ENCODE assay signal across 9 mouse cellular contexts in the genomic region with DNA sequence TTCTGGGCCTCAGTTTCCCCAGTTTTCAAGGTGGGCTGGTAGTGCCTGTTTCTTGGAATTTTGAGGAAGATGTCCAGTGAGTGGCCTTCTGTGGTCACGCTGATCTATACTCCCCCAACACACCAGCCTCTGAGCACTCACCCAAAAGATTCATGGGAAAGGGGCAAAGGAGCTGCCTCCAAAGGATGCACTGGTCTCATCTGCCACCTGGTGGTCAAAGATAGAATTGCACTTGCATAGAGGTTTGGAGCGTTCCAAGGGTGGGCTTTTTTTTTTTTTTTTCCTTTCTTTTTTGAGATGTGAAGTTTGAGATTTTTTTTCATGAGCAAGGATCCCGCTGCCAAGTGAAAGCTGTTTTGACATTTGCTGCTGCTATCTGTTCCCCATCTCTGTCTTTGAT. TPM values are rescaled to one million over a fixed set of nuclear protein-coding genes. Genes with fewer than 3 reads are reported as not detected.
A peak's percentile ranks its signal among the peaks of the same experiment; 100 is the strongest.
DNase-seq lines count a peak whose midpoint lies in the region; ATAC-seq and TF ChIP-seq lines count a peak whose summit lies in the region.
"Had no signal": no experiment of that assay in that cellular context is flagged by ENCODE, and none has a peak within 500 bp of the region (broad histone marks: within the 10 kb centered on the region; RNA-seq: fewer than 3 reads in every experiment).

No protein-coding gene starts in this region.

- no peak overlapping the region for H3K4me3 ChIP-seq in hindbrain, embryonic 10.5 days
- H3K4me3 ChIP-seq in hindbrain, embryonic 16.5 days (ENCODE audit: low read length): no peak overlapping the region
- H3K4me3 ChIP-seq in embryonic facial prominence, embryonic 10.5 days: no peak overlapping the region
- H3K4me3 ChIP-seq in hindbrain, postnatal 0 days (ENCODE audit: low read length): no peak overlapping the region
- no peak overlapping the region for H3K4me3 ChIP-seq in limb, embryonic 11.5 days (ENCODE audit: low read depth, low read length)
- no peak overlapping the region for H3K4me3 ChIP-seq in testis, adult 2 months (ENCODE audit: control insufficient read depth, low read depth, low read length)
- H3K4me3 ChIP-seq: limb, embryonic 15.5 days had no signal

- peak; percentile 69 for DNase-seq in hindbrain, embryonic 10.5 days (ENCODE audit: low spot score)
- peak; percentile 53 for DNase-seq in adrenal gland, postnatal 25 days
- peak; percentile 74 for DNase-seq in embryonic facial prominence, embryonic 10.5 days (ENCODE audit: low spot score)
- DNase-seq in hindbrain, postnatal 0 days (ENCODE audit: low spot score): peak; percentile 88
- DNase-seq in limb, embryonic 11.5 days (ENCODE audit: low spot score): peak; percentile 88

- no peak for TF ChIP-seq POLR2A in testis, adult 2 months (IDR thresholded peaks at IDR 0.05; ENCODE audit: control insufficient read depth, low read depth, low read length)

- H3K9ac ChIP-seq in hindbrain, embryonic 16.5 days (ENCODE audit: low read depth, low read length): no peak overlapping the region
- H3K9ac ChIP-seq in hindbrain, postnatal 0 days (replicated peaks; ENCODE audit: low read length): no peak overlapping the region
- H3K9ac ChIP-seq in limb, embryonic 11.5 days (ENCODE audit: low read length): no peak overlapping the region
- H3K9ac ChIP-seq: limb, embryonic 15.5 days had no signal

- 2% methylated on average over 3 of the region's 3 CpGs for WGBS in hindbrain, embryonic 10.5 days
- 0% methylated on average over 3 of the region's 3 CpGs for WGBS in hindbrain, embryonic 16.5 days
- WGBS in embryonic facial prominence, embryonic 10.5 days: 2% methylated on average over 3 of the region's 3 CpGs
- WGBS in hindbrain, postnatal 0 days: 6% methylated on average over 3 of the region's 3 CpGs
- 3% methylated on average over 3 of the region's 3 CpGs for WGBS in limb, embryonic 11.5 days

- H3K4me2 ChIP-seq in hindbrain, embryonic 16.5 days (ENCODE audit: low read length): no peak overlapping the region
- H3K4me2 ChIP-seq in hindbrain, postnatal 0 days (ENCODE audit: low read depth, low read length): no peak overlapping the region
- no peak overlapping the region for H3K4me2 ChIP-seq in limb, embryonic 11.5 days (ENCODE audit: low read depth, severe bottlenecking)
- H3K4me2 ChIP-seq: limb, embryonic 15.5 days had no signal

- no peak; the same call in 1 of the 2 replicates for ATAC-seq in hindbrain, embryonic 16.5 days
- ATAC-seq in hindbrain, postnatal 0 days: peak; percentile 61
- ATAC-seq in limb, embryonic 11.5 days (ENCODE audit: insufficient number of reproducible peaks, low FRiP score, low TSS enrichment, low read depth): no peak
- ATAC-seq in monocyte, adult 5-6 weeks (replicated peaks; ENCODE audit: insufficient number of reproducible peaks, low FRiP score, low TSS enrichment, poor library complexity, severe bottlenecking): 0 out of 2 replicates have a peak, but pooled peaks have one; percentile 47

- H3K36me3 ChIP-seq in hindbrain, embryonic 10.5 days: no peaks in the 10 kb centered on the region
- no peaks in the 10 kb centered on the region for H3K36me3 ChIP-seq in hindbrain, embryonic 16.5 days (ENCODE audit: control insufficient read depth, insufficient read depth, low read length)
- no peaks in the 10 kb centered on the region for H3K36me3 ChIP-seq in embryonic facial prominence, embryonic 10.5 days (replicated peaks)
- no peaks in the 10 kb centered on the region for H3K36me3 ChIP-seq in hindbrain, postnatal 0 days (ENCODE audit: insufficient read depth, low read length)
- no peaks in the 10 kb centered on the region for H3K36me3 ChIP-seq in limb, embryonic 11.5 days (ENCODE audit: control insufficient read depth, insufficient read depth, low read length)
- no peaks in the 10 kb centered on the region for H3K36me3 ChIP-seq in testis, adult 2 months (ENCODE audit: control insufficient read depth, insufficient read depth, low read length)
- H3K36me3 ChIP-seq: limb, embryonic 15.5 days had no signal

- peaks cover 9% of the 10 kb centered on the region; the same call in 1 of the 2 replicates for H3K4me1 ChIP-seq in hindbrain, embryonic 10.5 days (replicated peaks)
- no peaks in the 10 kb centered on the region for H3K4me1 ChIP-seq in hindbrain, embryonic 16.5 days (ENCODE audit: control insufficient read depth, insufficient read depth, low read depth, low read length)
- peaks cover 6% of the 10 kb centered on the region; the same call in 1 of the 2 replicates for H3K4me1 ChIP-seq in embryonic facial prominence, embryonic 10.5 days
- no peaks in the 10 kb centered on the region for H3K4me1 ChIP-seq in hindbrain, postnatal 0 days (ENCODE audit: insufficient read depth, low read length)
- H3K4me1 ChIP-seq in limb, embryonic 11.5 days (ENCODE audit: control insufficient read depth, insufficient read depth, low read length): 0 out of 2 replicates have a peak, but pooled peaks cover 3% of the 10 kb centered on the region
- no peaks in the 10 kb centered on the region; the same call in 1 of the 2 replicates for H3K4me1 ChIP-seq in testis, adult 2 months (ENCODE audit: control insufficient read depth, insufficient read depth, low read length)

- H3K27ac ChIP-seq in hindbrain, embryonic 10.5 days: no peak overlapping the region
- H3K27ac ChIP-seq in hindbrain, embryonic 16.5 days (ENCODE audit: low read depth, low read length): no peak overlapping the region
- H3K27ac ChIP-seq in embryonic facial prominence, embryonic 10.5 days (replicated peaks): no peak overlapping the region
- H3K27ac ChIP-seq in hindbrain, postnatal 0 days: no peak overlapping the region
- H3K27ac ChIP-seq in limb, embryonic 11.5 days (replicated peaks; ENCODE audit: low read depth, low read length): no peak overlapping the region
- H3K27ac ChIP-seq in testis, adult 2 months (ENCODE audit: control insufficient read depth, insufficient read depth, low read depth, low read length): no peak overlapping the region

- TF ChIP-seq CTCF in hindbrain, postnatal 0 days (IDR thresholded peaks at IDR 0.05; ENCODE audit: low read depth): peak; percentile 96
- TF ChIP-seq CTCF in testis, adult 2 months (IDR thresholded peaks at IDR 0.05; ENCODE audit: control insufficient read depth, insufficient read depth, insufficient replicate concordance, low read depth, low read length): peak; percentile 82; the same call in 1 of the 2 replicates

- peaks cover 25% of the 10 kb centered on the region; the same call in 1 of the 2 replicates for H3K27me3 ChIP-seq in hindbrain, embryonic 10.5 days (ENCODE audit: insufficient read depth, poor library complexity, severe bottlenecking)
- H3K27me3 ChIP-seq in hindbrain, embryonic 16.5 days (replicated peaks; ENCODE audit: control insufficient read depth, insufficient read depth, low read length): no peaks in the 10 kb centered on the region
- H3K27me3 ChIP-seq in embryonic facial prominence, embryonic 10.5 days (replicated peaks; ENCODE audit: low read depth, poor library complexity, severe bottlenecking): no peaks in the 10 kb centered on the region
- H3K27me3 ChIP-seq in hindbrain, postnatal 0 days (ENCODE audit: insufficient read depth, low read length): no peaks in the 10 kb centered on the region
- no peaks in the 10 kb centered on the region for H3K27me3 ChIP-seq in limb, embryonic 11.5 days (ENCODE audit: control insufficient read depth, insufficient read depth, low read length)
- no peaks in the 10 kb centered on the region for H3K27me3 ChIP-seq in testis, adult 2 months (ENCODE audit: control insufficient read depth, insufficient read depth, low read length)

- H3K9me3 ChIP-seq in hindbrain, embryonic 10.5 days: no peaks in the 10 kb centered on the region
- no peaks in the 10 kb centered on the region for H3K9me3 ChIP-seq in hindbrain, embryonic 16.5 days (ENCODE audit: control insufficient read depth, low read length)
- no peaks in the 10 kb centered on the region for H3K9me3 ChIP-seq in embryonic facial prominence, embryonic 10.5 days
- no peaks in the 10 kb centered on the region for H3K9me3 ChIP-seq in hindbrain, postnatal 0 days (ENCODE audit: low read length)
- H3K9me3 ChIP-seq in limb, embryonic 11.5 days (ENCODE audit: control insufficient read depth, low read length): no peaks in the 10 kb centered on the region
- H3K9me3 ChIP-seq: limb, embryonic 15.5 days had no signal

RNA-seq across cellular contexts. Expression of gene Slc2a6, which starts 10.8 kb away (rescaled TPM):
- polyA plus RNA-seq in hindbrain, embryonic 10.5 days (2016; fragmentation: Nextera tagmentation; extraction: Ambion mirVana): 2.8 and 3.1 TPM in 2 replicates
- 18.0 and 21.6 TPM in 2 replicates for polyA plus RNA-seq in hindbrain, embryonic 16.5 days (2015; fragmentation: Nextera tagmentation; extraction: Ambion mirVana)
- total RNA-seq in adrenal gland, postnatal 25 days (2021): 0.71 and 0.97 TPM in 2 replicates
- 1.4 and 2.3 TPM in 2 replicates for polyA plus RNA-seq in embryonic facial prominence, embryonic 10.5 days (2016; fragmentation: Nextera tagmentation; extraction: Ambion mirVana)
- 29.2 and 30.9 TPM in 2 replicates for total RNA-seq in hindbrain, postnatal 0 days (2014; rRNA removed)
- 16.7 and 19.2 TPM in 2 replicates for polyA plus RNA-seq in hindbrain, postnatal 0 days (2015; fragmentation: Nextera tagmentation; extraction: Ambion mirVana)
- 0.72 and 1.3 TPM in 2 replicates for polyA plus RNA-seq in limb, embryonic 11.5 days (2014; fragmentation: Nextera tagmentation; extraction: Ambion mirVana)
- total RNA-seq in monocyte, adult 5-6 weeks (2017): 41.1 to 70.7 TPM (median 48.4 TPM) in 3 replicates
- polyA plus RNA-seq in testis, adult 2 months (2012; rRNA removed): 0.25 and 0.32 TPM in 2 replicates

RNA-seq across cellular contexts. Expression of gene Cacfd1, which starts 28.9 kb away (rescaled TPM):
- polyA plus RNA-seq in hindbrain, embryonic 10.5 days (2016; fragmentation: Nextera tagmentation; extraction: Ambion mirVana): 93.2 and 96.9 TPM in 2 replicates
- 103 TPM in 2 replicates for polyA plus RNA-seq in hindbrain, embryonic 16.5 days (2015; fragmentation: Nextera tagmentation; extraction: Ambion mirVana)
- total RNA-seq in adrenal gland, postnatal 25 days (2021): 47.5 and 53.5 TPM in 2 replicates
- 91.0 and 97.4 TPM in 2 replicates for polyA plus RNA-seq in embryonic facial prominence, embryonic 10.5 days (2016; fragmentation: Nextera tagmentation; extraction: Ambion mirVana)
- total RNA-seq in hindbrain, postnatal 0 days (2014; rRNA removed): 50.1 and 50.4 TPM in 2 replicates
- 89.1 and 90.6 TPM in 2 replicates for polyA plus RNA-seq in hindbrain, postnatal 0 days (2015; fragmentation: Nextera tagmentation; extraction: Ambion mirVana)
- 86.7 and 92.9 TPM in 2 replicates for polyA plus RNA-seq in limb, embryonic 11.5 days (2014; fragmentation: Nextera tagmentation; extraction: Ambion mirVana)
- 9.2 to 22.9 TPM (median 11.8 TPM) in 3 replicates for total RNA-seq in monocyte, adult 5-6 weeks (2017)
- polyA plus RNA-seq in testis, adult 2 months (2012; rRNA removed): 21.4 and 26.5 TPM in 2 replicates

RNA-seq across cellular contexts. Expression of gene Mymk, which starts 33.4 kb away (rescaled TPM):
- 0.11 and 0.29 TPM in 2 replicates for polyA plus RNA-seq in hindbrain, embryonic 10.5 days (2016; fragmentation: Nextera tagmentation; extraction: Ambion mirVana)
- 0.21 and 3.5 TPM in 2 replicates for polyA plus RNA-seq in hindbrain, embryonic 16.5 days (2015; fragmentation: Nextera tagmentation; extraction: Ambion mirVana)
- total RNA-seq in adrenal gland, postnatal 25 days (2021): not detected in 2 replicates
- 0.17 TPM in 1 of 2 replicates, not detected in the other for polyA plus RNA-seq in embryonic facial prominence, embryonic 10.5 days (2016; fragmentation: Nextera tagmentation; extraction: Ambion mirVana)
- not detected in 2 replicates for total RNA-seq in hindbrain, postnatal 0 days (2014; rRNA removed)
- polyA plus RNA-seq in hindbrain, postnatal 0 days (2015; fragmentation: Nextera tagmentation; extraction: Ambion mirVana): 0.19 and 0.30 TPM in 2 replicates
- 5.7 and 6.2 TPM in 2 replicates for polyA plus RNA-seq in limb, embryonic 11.5 days (2014; fragmentation: Nextera tagmentation; extraction: Ambion mirVana)
- not detected in 3 replicates for total RNA-seq in monocyte, adult 5-6 weeks (2017)
- polyA plus RNA-seq in testis, adult 2 months (2012; rRNA removed): not detected in 2 replicates

RNA-seq across cellular contexts. Expression of gene Adamtsl2, which starts 40.6 kb away (rescaled TPM):
- polyA plus RNA-seq in hindbrain, embryonic 10.5 days (2016; fragmentation: Nextera tagmentation; extraction: Ambion mirVana): 4.0 and 7.0 TPM in 2 replicates
- polyA plus RNA-seq in hindbrain, embryonic 16.5 days (2015; fragmentation: Nextera tagmentation; extraction: Ambion mirVana): 9.6 and 11.8 TPM in 2 replicates
- total RNA-seq in adrenal gland, postnatal 25 days (2021): 17.4 and 17.9 TPM in 2 replicates
- 2.1 and 3.0 TPM in 2 replicates for polyA plus RNA-seq in embryonic facial prominence, embryonic 10.5 days (2016; fragmentation: Nextera tagmentation; extraction: Ambion mirVana)
- 8.7 and 9.9 TPM in 2 replicates for total RNA-seq in hindbrain, postnatal 0 days (2014; rRNA removed)
- 4.4 and 5.3 TPM in 2 replicates for polyA plus RNA-seq in hindbrain, postnatal 0 days (2015; fragmentation: Nextera tagmentation; extraction: Ambion mirVana)
- 9.4 and 10.2 TPM in 2 replicates for polyA plus RNA-seq in limb, embryonic 11.5 days (2014; fragmentation: Nextera tagmentation; extraction: Ambion mirVana)
- total RNA-seq in monocyte, adult 5-6 weeks (2017): not detected in 3 replicates
- polyA plus RNA-seq in testis, adult 2 months (2012; rRNA removed): 2.5 and 3.1 TPM in 2 replicates

Comparison
In these comparisons a context has a peak if more than half of its experiments do, and no peak if none do; other contexts are left out.
1. ATAC-seq: peak in hindbrain, postnatal 0 days (single experiment) and monocyte, adult 5-6 weeks (single experiment); none in hindbrain, embryonic 16.5 days (single experiment) and limb, embryonic 11.5 days (single experiment).
2. Peak in every context shown above with its lines, with median percentiles within 50 percentile points of each other: DNase-seq.